Mouse (Mus musculus) myocyte (in vitro differentiated cells): ENCODE measurements at regions not wholly inside any gene's neighbourhood (a gene's known extent, or its start where the extent isn't known, plus 50 kb on each side); places are given as distances from the start of the nearest gene placed in this dataset.

Experiments
- CEBPB ChIP-seq: IDR thresholded peaks from 2 replicates; pipeline ENCODE4 v1.6.1; 2011; ENCODE audit warnings: mild to moderate bottlenecking, moderate library complexity; ENCODE audit not compliant: poor library complexity, insufficient read depth, severe bottlenecking
- E2F4 ChIP-seq: IDR thresholded peaks from one replicate; pipeline ENCODE4 v1.6.1; 2011; ENCODE audit warnings: mild to moderate bottlenecking, control low read depth, moderate library complexity; ENCODE audit not compliant: insufficient read depth
- MAX ChIP-seq: IDR thresholded peaks from one replicate; pipeline ENCODE4 v1.6.1; 2011; ENCODE audit warnings: low read depth, mild to moderate bottlenecking, control low read depth
- MYOD1 ChIP-seq, 3 experiments: IDR thresholded peaks; one replicate each; pipeline ENCODE4 v1.6.1; 2011; ENCODE audit warnings: control low read depth in 2 of 3, low read depth in 2 of 3, mild to moderate bottlenecking in 2 of 3, moderate library complexity in 1 of 3; ENCODE audit not compliant: insufficient read length in 2 of 3, control insufficient read depth in 1 of 3
- MYOG ChIP-seq, 3 experiments: IDR thresholded peaks; one replicate each; pipeline ENCODE4 v1.6.1; 2011; ENCODE audit warnings: control low read depth in 2 of 3, low read depth in 2 of 3, mild to moderate bottlenecking in 2 of 3; ENCODE audit not compliant: insufficient read length in 2 of 3, control insufficient read depth in 1 of 3, insufficient read depth in 1 of 3
- POLR2A ChIP-seq: IDR thresholded peaks from one replicate; pipeline ENCODE4 v1.6.1; 2011; ENCODE audit warnings: low read depth, mild to moderate bottlenecking, control low read depth, moderate library complexity; ENCODE audit not compliant: insufficient read length
- POLR2AphosphoS2 ChIP-seq: IDR thresholded peaks from one replicate; pipeline ENCODE4 v1.6.1; 2011; ENCODE audit warnings: low read depth, control low read depth; ENCODE audit not compliant: insufficient read length
- REST ChIP-seq: IDR thresholded peaks from one replicate; pipeline ENCODE4 v1.6.1; 2011; ENCODE audit warnings: mild to moderate bottlenecking, control low read depth, moderate library complexity; ENCODE audit not compliant: insufficient read depth, insufficient read length
- TCF3 ChIP-seq: IDR thresholded peaks from one replicate; pipeline ENCODE4 v1.6.1; 2011; ENCODE audit warnings: low read depth, control low read depth; ENCODE audit not compliant: insufficient read length
- USF1 ChIP-seq: IDR thresholded peaks from one replicate; pipeline ENCODE4 v1.6.1; 2011; ENCODE audit warnings: low read depth, mild to moderate bottlenecking, control low read depth, moderate library complexity

DNA sequence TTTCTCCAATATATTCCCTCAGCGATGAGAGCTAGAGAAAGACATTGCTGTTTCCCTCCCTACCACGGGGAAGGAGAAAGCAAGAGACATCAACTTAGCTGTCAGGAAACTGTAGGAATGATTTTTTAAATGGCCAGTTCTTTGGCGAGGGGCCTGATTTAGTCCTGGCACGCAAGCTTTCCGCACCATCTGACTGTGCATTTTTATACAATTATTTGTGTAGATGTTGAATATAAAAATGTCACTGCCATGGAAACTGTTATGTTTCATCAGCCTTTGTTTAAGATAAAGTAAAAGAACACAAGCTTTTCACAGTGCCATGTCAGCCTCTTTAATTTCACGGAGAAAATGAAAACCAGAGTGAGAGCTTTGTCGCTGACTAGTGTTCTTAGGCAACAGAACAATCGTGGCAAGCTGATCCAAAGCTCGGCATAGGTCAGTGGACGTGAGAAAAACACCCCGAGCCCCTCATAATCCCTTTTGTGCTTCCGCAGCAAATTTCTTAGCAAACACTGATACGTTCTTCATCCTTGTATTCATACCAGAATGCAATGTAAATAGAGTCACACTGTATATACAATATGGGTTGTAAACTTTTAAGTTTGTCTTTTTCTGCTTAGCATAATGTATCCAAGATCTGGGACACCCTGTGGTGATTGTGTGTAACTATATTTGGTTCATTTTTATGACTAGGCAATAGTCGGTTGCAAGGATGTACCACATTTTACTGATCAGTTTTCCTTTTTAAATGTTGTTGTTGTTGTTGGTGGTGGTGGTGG lies 79.9 kb upstream of the Tars start:
- TF ChIP-seq MYOD1 (IDR thresholded peaks at IDR 0.05; ENCODE audit: control insufficient read depth in 1 of 3, insufficient read length in 2 of 3, low read depth in 2 of 3) (no peak), USF1 (no peak), E2F4 (no peak), CEBPB (no peak), POLR2AphosphoS2 (no peak), POLR2A (no peak), MAX (no peak), TCF3 (no peak), MYOG (IDR thresholded peaks at IDR 0.05; ENCODE audit: control insufficient read depth in 1 of 3, insufficient read depth in 1 of 3, insufficient read length in 2 of 3, low read depth in 2 of 3) (no peak), REST (no peak)
